Mouse (Mus musculus) C2C12 (cell line): ENCODE data around the gene Srgap2.

ENCODE experiments used
- CTCF ChIP-seq: IDR thresholded peaks from one replicate; pipeline ENCODE4 v1.5.1; 2011; ENCODE audit not compliant: control insufficient read depth, insufficient read depth, insufficient read length
- MAX ChIP-seq: IDR thresholded peaks from one replicate; pipeline ENCODE4 v1.6.1; 2011; ENCODE audit warnings: mild to moderate bottlenecking, control low read depth
- MYOD1 ChIP-seq: IDR thresholded peaks from one replicate; pipeline ENCODE4 v1.6.1; 2011; ENCODE audit warnings: low read depth; ENCODE audit not compliant: control insufficient read depth, insufficient read length
- USF1 ChIP-seq: IDR thresholded peaks from one replicate; pipeline ENCODE4 v1.6.1; 2011; ENCODE audit warnings: low read depth, mild to moderate bottlenecking, control low read depth, moderate library complexity

DNA sequence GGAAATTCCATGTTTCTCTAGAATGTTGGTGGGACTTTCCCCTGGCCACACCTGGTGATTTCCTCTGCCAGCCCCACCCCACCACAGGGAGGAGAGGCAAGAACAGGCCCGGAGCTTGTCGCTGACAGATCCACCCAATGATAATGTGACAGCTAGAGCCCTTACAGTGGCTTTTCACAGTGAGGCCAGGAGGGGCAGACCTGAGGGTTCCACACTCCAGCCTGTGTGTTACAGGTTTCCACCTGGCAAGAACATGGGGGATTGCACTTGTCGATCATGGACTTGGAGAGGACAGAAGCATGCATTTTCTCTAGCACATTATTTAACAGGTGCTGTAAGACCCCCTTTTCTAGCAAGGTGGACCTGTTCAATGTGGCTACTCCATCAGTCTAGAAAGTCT is 246.9 kb downstream of the Srgap2 start:
- TF ChIP-seq MYOD1 = no peak
- TF ChIP-seq CTCF = no peak
- no peak for TF ChIP-seq USF1
- no peak for TF ChIP-seq MAX
